Mouse (Mus musculus) intestine, embryonic 14.5 days (tissue): ENCODE measurements around the gene Mtch1. TPM values are rescaled to one million over a fixed set of nuclear protein-coding genes. Genes with fewer than 3 reads are reported as not detected.
A peak's percentile ranks its signal among the peaks of the same experiment; 100 is the strongest.

Experiments
- ATAC-seq: fragments of 200-750 bp; cut with Nextera tagmentation; replicated peaks from 2 replicates; pipeline ENCODE4 v1.8.0; 2017; ENCODE audit warnings: low read depth, moderate number of reproducible peaks, moderate TSS enrichment, moderate library complexity; ENCODE audit not compliant: low FRiP score, low TSS enrichment
- DNase-seq: peaks from one replicate; pipeline ENCODE4 v3.0.0-alpha.2; 2018; ENCODE audit warnings: low spot score
- H3K27ac ChIP-seq: fragments of 300-500 bp; sonication (generic); 2 replicates; pipeline ENCODE4 v1.5.1; 2014; ENCODE audit warnings: low read depth, mild to moderate bottlenecking, control low read depth
- H3K27me3 ChIP-seq: fragments of 300-500 bp; sonication (generic); replicated peaks from 2 replicates; pipeline ENCODE4 v1.6.1; 2014; ENCODE audit warnings: low read length, control low read depth; ENCODE audit not compliant: control insufficient read depth, insufficient read depth
- H3K36me3 ChIP-seq: fragments of 300-500 bp; sonication (generic); 2 replicates; pipeline ENCODE4 v1.6.1; 2014; ENCODE audit warnings: low read length, control low read depth; ENCODE audit not compliant: control insufficient read depth, insufficient read depth
- H3K4me1 ChIP-seq: fragments of 300-500 bp; sonication (generic); replicated peaks from 2 replicates; pipeline ENCODE4 v1.6.1; 2014; ENCODE audit warnings: low read length, control low read depth, mixed read lengths; ENCODE audit not compliant: control insufficient read depth, insufficient read depth
- H3K4me2 ChIP-seq: fragments of 300-500 bp; sonication (generic); 2 replicates; pipeline ENCODE4 v1.6.1; 2014; ENCODE audit warnings: low read length
- H3K4me3 ChIP-seq: fragments of 300-500 bp; sonication (generic); 2 replicates; pipeline ENCODE4 v1.5.1; 2014; ENCODE audit warnings: low read depth, low read length, control low read depth, mixed read lengths
- H3K9ac ChIP-seq: fragments of 300-500 bp; sonication (generic); 2 replicates; pipeline ENCODE4 v1.6.1; 2014; ENCODE audit warnings: mild to moderate bottlenecking, low read length
- H3K9me3 ChIP-seq: fragments of 300-500 bp; sonication (generic); 2 replicates; pipeline ENCODE4 v1.6.1; 2016; ENCODE audit warnings: low read length, control low read depth; ENCODE audit not compliant: control insufficient read depth
- WGBS: fragments of 180-500 bp; shearing (Covaris S2); extraction: QIAGEN DNeasy Blood & Tissue Kit; methylation state at CpG from one replicate; pipeline ENCODE4 v1.1.7; 2014; 5-methylcytosine and 5-hydroxymethylcytosine counted together
- polyA plus RNA-seq: library from polyadenylated mRNA; unstranded; fragments of >200 nt; fragmentation: Nextera tagmentation; extraction: Ambion mirVana; gene quantifications from 2 replicates; pipeline ENCODE4 v1.2.1, GENCODE M21; 2014

Mtch1 gene
- polyA plus RNA-seq, 1 experiment from 2014 or later = 324 TPM

DNA sequence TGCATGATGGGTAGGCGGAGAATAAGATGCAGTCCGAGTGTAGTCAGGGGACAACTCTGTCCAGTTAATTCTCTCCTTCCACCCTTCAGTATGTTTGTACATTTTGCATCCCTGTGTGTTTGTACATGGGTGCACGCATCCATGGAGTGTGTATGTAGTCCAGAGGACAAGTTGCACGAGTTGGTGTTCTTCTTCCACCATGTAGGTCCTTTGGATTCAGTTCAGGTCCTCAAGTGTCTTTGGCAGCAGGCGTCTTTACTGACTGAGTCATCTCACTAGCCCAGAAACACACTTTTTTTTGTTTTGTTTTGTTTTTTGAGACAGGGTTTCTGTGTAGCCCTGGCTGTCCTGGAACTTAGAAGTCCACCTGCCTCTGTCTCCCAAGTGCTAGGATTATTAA is 4.5 kb downstream of the Mtch1 start:
- DNase-seq (no peak), ATAC-seq (no peak)
- H3K9me3 ChIP-seq = no peaks in the 10 kb centered on the region
- H3K27me3 ChIP-seq = no peaks in the 10 kb centered on the region
- H3K27ac ChIP-seq = no peak overlapping the region
- H3K9ac ChIP-seq = no peak overlapping the region
- H3K4me3 ChIP-seq = no peak overlapping the region
- peaks cover 32% of the 10 kb centered on the region for H3K4me1 ChIP-seq
- no peak overlapping the region for H3K4me2 ChIP-seq
- H3K36me3 ChIP-seq = peaks cover 42% of the 10 kb centered on the region
- WGBS = 80% methylated on average over 5 of the region's 5 CpGs

DNA sequence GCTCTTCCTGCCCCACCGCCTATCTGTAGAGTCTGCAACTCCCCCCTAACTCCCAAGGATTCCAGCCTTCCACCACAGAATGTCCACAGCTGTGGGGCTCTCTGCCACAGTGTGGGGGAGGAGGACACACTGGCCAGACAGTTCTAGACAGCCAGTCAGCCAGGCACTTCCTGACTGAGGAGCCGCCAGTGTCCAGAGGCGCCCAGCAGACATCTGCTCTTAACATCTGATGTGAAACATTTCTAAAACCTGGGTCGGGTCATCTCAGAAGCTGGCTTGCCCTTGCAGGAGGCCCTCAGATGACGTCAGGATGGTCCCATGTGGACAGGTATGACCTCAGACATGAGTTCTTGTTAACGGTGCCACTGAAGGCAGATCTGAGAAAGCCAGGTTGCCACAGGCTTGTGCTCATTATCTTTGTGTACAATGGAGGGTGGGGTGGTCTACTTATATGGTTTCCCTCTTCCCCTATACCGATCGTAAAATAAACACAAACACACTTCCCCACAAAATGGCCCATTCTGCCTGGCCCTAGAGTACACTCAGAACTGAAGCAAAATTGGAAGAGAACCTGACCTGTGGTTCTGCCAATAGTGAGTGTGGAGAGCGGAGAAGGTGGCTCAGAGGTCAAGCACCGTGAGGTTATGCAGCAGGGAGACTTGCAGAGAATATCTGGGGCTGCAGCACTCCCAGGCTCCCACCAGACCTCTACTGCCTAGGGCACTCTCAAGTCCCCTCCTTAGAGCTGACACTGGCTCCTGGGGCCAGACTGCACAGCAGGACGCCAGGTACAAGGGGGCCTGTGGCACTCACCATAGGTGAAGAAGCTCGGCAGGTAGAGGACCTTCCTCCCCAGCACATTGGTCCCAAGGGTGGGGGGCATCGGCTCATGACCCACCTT is 5.5 kb downstream of the Mtch1 start:
- Histone ChIP-seq H3K4me1 (peaks cover 30% of the 10 kb centered on the region), H3K36me3 (peaks cover 51% of the 10 kb centered on the region), H3K27ac (peak overlapping the region; percentile 80), H3K4me2 (peak overlapping the region; percentile 22; the same call in 1 of the 2 replicates), H3K9ac (no peak overlapping the region), H3K27me3 (no peaks in the 10 kb centered on the region), H3K4me3 (no peak overlapping the region), H3K9me3 (no peaks in the 10 kb centered on the region)
- peak; percentile 60 for ATAC-seq
- DNase-seq = peak; percentile 71
- 28% methylated on average over 13 of the region's 13 CpGs for WGBS

DNA sequence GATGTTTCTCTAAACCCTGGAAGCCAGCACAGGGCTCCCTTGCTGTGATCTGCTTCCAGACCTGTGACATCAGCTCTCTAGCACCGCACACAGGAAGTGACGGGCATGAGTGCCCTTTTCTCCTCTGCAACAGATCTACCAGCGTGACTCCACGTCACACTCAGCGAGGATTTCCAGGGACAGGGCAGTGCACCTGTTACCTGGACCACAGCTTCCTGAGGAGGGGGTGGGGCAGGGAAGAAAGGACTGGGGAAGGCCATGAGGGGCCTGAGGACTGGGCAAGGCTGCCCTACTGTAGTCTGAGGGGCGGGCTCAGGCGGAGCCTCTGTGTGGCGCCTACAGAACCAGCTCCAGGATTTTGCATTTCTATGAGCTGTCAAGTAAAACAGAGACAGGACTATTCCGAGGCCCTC is 6.1 kb downstream of the Mtch1 start:
- Histone ChIP-seq H3K9me3 (no peaks in the 10 kb centered on the region), H3K27me3 (no peaks in the 10 kb centered on the region), H3K4me1 (peaks cover 29% of the 10 kb centered on the region), H3K27ac (peak overlapping the region; percentile 80), H3K36me3 (peaks cover 58% of the 10 kb centered on the region), H3K4me3 (no peak overlapping the region), H3K9ac (no peak overlapping the region), H3K4me2 (peak overlapping the region; percentile 22)
- WGBS = 23% methylated on average over 9 of the region's 9 CpGs
- ATAC-seq (peak; percentile 49), DNase-seq (peak; percentile 65)

DNA sequence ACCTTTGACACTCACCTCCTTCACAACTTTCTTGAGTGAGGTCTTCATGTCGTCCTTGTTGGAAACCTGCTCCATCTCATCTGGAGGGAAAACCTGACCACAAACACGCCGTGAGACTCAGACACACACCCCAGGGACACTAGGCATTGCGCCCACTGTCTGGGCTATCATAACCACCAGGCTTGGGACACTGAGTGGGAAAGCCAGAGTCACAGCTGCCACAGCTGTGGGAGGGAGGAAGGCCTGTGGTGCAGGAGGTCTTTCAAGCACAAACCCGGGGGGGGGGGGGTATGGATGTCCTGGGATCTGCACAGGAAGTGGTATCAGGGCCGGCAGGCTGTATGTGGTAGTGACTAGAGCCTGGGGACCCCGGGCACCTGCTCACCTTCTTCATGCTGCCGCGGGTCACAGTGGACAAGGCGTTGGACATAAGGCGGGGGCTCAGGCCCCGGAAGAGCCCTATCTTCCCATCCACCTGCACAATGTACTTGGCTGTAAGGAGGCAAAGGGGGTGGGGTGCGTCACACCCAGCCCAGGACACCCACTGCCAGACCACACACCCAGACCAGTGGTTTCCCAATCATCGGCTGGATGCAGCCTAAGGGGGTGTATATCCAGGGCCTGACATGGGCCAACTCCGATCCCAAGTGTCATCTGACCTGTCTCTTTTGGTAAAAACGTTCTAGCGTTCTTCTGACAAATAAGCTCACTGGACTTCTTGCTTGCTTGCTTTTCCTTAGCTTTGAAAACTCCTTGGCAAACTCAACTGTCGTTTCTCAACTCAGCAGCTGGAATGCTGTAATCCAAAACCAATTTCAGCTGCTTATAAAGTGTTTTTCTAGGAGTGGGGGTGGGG is 7.1 kb downstream of the Mtch1 start:
- Histone ChIP-seq H3K9me3 (no peaks in the 10 kb centered on the region), H3K4me3 (no peak overlapping the region), H3K27ac (peak overlapping the region; percentile 16; the same call in 1 of the 2 replicates), H3K36me3 (peaks cover 68% of the 10 kb centered on the region), H3K9ac (no peak overlapping the region), H3K4me1 (peaks cover 20% of the 10 kb centered on the region), H3K4me2 (no peak overlapping the region), H3K27me3 (no peaks in the 10 kb centered on the region)
- 79% methylated on average over 18 of the region's 18 CpGs for WGBS
- ATAC-seq = no peak
- no peak for DNase-seq

DNA sequence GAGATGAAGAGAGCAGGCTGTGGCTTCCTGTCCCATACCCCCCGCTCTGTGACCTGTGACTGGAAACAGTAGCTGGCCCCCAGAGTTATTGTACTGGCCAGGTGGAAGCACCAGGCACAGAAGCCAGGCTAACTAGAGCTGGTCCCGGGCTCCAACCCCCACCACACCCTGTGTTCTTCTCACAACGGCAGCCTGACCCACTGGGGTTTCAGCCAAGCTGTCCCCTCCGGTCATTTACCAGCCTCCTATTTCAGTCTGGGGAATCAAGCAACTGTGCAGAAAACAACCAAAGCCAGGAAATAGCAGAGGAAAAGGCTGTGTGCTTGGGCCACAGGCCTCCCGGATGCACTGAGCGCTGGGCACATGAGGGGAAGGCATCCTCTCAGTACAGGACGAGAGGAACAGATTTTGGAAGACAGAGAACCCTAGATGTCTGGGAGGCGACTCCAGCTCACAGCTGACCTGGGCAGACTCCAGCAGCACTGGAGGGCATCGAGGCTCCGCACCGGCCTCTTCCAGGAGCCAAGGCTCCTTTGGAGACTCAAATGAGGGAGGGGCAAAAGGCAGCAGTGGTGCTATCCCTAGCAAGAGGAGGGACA is 8.5 kb downstream of the Mtch1 start:
- no peak for DNase-seq
- WGBS = 85% methylated on average over 11 of the region's 11 CpGs
- Histone ChIP-seq H3K9ac (no peak overlapping the region), H3K9me3 (no peaks in the 10 kb centered on the region), H3K36me3 (peaks cover 71% of the 10 kb centered on the region), H3K4me3 (no peak overlapping the region), H3K4me2 (no peak overlapping the region), H3K27ac (no peak overlapping the region), H3K27me3 (no peaks in the 10 kb centered on the region), H3K4me1 (peaks cover 20% of the 10 kb centered on the region)
- no peak for ATAC-seq

DNA sequence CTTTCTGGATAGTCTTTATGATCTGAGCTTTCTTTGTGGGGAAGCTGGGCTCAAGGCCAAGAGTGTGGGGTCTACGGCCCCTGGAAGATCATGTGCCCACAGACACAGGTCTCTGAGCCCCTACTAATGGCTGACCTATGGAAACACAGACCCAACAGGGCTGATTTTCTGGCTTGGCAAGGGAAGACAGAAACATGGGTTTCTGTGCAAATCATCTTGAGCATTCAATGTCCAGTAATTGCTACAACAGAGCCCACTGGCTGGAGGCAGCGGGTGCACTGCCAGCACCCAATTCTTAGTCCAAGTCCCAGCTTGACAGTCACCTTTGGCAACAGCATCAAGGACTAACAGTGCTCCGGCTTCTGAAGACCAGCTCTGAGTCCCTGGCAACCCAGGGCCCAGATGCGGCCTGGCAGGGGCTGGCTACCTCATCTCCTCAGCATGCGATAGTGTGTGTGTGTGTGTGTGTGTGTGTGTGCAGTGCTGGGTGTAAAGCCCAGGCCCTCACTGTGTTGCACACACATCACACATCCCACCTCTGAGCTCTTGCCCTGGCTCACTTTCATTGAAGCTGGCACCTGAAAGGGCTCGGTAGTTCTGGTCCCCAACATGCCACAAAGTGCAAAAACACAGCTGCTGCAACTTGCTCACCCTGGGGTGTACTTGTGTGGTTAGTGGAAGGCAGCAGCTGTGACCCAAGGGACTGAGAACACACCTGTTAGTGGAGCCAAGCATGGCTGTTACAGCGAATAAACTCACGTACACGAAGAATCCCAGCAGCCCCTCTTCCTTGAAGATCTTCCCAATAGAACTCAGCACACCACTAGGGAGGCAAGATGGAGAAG is 9.5 kb downstream of the Mtch1 start:
- Histone ChIP-seq H3K4me2 (no peak overlapping the region), H3K4me3 (no peak overlapping the region), H3K4me1 (peaks cover 20% of the 10 kb centered on the region), H3K27me3 (no peaks in the 10 kb centered on the region), H3K27ac (no peak overlapping the region), H3K9ac (no peak overlapping the region), H3K9me3 (no peaks in the 10 kb centered on the region), H3K36me3 (peaks cover 73% of the 10 kb centered on the region)
- WGBS = 95% methylated on average over 9 of the region's 9 CpGs
- DNase-seq (no peak), ATAC-seq (no peak)

DNA sequence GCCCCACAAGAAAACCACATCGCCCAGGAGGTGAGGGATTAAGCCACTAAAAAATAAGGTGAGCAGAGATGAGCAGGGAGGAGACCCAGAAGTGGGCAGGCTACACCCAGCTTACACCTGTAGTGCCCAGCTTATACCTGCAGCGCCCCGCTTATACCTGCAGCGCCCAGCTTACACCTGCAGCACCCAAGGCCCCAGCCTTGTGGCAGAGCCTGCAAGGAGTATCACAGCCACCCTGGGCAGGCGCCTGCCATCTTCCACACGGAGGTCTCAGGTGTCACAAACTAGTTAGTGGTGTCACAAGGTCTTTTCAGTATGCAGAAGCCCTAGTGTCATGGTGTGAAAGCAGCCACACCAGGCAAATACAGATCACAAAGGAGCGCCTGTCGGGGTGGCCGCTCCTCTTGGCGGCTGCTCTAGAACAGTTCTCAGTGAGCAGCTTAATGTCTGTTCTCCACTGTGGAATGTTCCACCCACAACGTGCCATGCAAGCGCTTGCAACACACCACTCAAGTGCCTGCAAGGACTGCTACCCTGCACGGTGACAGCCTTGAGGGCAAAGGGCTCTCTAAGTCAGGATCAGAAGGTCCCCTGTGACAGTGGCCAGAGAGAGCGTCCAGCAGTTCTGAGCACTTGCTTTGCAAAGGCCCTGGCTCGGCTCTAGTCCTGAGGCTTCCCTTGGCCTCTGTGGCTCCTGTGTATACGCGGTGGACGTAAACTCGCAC is 11.3 kb downstream of the Mtch1 start:
- H3K27ac ChIP-seq = no peak overlapping the region
- 90% methylated on average over 19 of the region's 19 CpGs for WGBS

More for the DNA sequence above, 11.3 kb downstream of the Mtch1 start:
- no peak overlapping the region for H3K4me2 ChIP-seq
- H3K36me3 ChIP-seq = peaks cover 86% of the 10 kb centered on the region
- ATAC-seq = no peak
- no peaks in the 10 kb centered on the region for H3K27me3 ChIP-seq
- no peak for DNase-seq
- H3K4me1 ChIP-seq = peaks cover 9% of the 10 kb centered on the region
- no peaks in the 10 kb centered on the region for H3K9me3 ChIP-seq
- H3K9ac ChIP-seq = no peak overlapping the region
- H3K4me3 ChIP-seq = no peak overlapping the region
